Mouse (Mus musculus): ENCODE results near the gene Nhp2. TPM values are rescaled to one million over a fixed set of nuclear protein-coding genes. Genes with fewer than 3 reads are reported as not detected.

The Nhp2 gene
- total and polyA plus RNA-seq, 3 experiments, result 649 to 6,489 (median 739) TPM

DNA sequence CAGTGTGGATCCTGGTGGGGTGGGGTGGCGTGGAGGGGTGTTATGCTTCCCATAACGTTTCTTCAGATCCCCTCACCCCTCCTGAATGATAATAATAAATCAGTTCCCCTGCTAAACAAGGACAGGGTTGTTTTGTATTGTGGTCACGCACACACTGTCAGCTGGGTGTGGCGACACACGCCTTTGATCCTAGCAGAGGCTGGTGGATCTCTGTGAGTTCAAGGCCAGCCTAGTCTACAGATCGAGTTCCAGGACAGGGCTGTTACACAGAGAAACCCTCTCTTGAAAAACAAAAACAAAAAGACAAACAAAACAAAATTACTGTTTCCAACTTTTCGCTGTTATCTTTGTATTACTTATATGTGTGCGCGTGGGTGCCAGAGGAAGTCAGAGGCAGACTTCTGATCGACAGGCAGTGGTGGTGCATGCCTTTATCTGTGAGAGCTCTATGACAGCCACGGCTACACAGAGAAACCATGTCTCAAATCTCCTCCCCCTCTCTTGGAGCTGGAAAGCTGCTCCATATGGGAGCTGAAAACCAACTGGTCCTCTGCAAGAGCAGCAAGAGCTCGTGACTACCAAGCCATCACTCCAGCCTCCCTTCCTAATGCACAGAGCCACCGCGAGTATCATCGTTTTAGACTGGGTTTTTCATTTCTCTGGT is 10.2 kb downstream of the Nhp2 start (continued):
- TF ChIP-seq SIN3A (IDR thresholded peaks at IDR 0.05; ENCODE audit: low read length), result no peak
- TF ChIP-seq TAL1 (IDR thresholded peaks at IDR 0.05; ENCODE audit: low read length), result no peak
- TF ChIP-seq ZNF384 (IDR thresholded peaks at IDR 0.05; ENCODE audit: low read depth, low read length), result no peak
- no peak for TF ChIP-seq UBTF (IDR thresholded peaks at IDR 0.05; ENCODE audit: borderline replicate concordance, insufficient read depth, low read depth, low read length)
- no peak for TF ChIP-seq MYB (IDR thresholded peaks at IDR 0.05; ENCODE audit: low read depth, low read length)
- TF ChIP-seq NRF1 (IDR thresholded peaks at IDR 0.05; ENCODE audit: insufficient read depth, low read depth, low read length, poor library complexity, severe bottlenecking), result no peak
- TF ChIP-seq ZMIZ1 (IDR thresholded peaks at IDR 0.05; ENCODE audit: low read depth, low read length), result no peak
- TF ChIP-seq POLR2A (IDR thresholded peaks at IDR 0.05; ENCODE audit: control insufficient read depth in 1 of 2, insufficient read depth in 1 of 2, low read depth in 1 of 2, low read length in 2 of 2, poor library complexity in 1 of 2), result no peak
- TF ChIP-seq MAFK (IDR thresholded peaks at IDR 0.05; ENCODE audit: borderline replicate concordance, low read depth, low read length), result no peak
- no peak for TF ChIP-seq MYC (IDR thresholded peaks at IDR 0.05; ENCODE audit: low read depth, low read length)
- no peak for TF ChIP-seq RAD21 (IDR thresholded peaks at IDR 0.05; ENCODE audit: low read depth, low read length)
- TF ChIP-seq KAT2A (conservative IDR thresholded peaks at IDR 0.05; ENCODE audit: low read depth, low read length), result no peak
- TF ChIP-seq EP300 (IDR thresholded peaks at IDR 0.05; ENCODE audit: low read depth in 1 of 2, low read length in 2 of 2), result peak in 1 of 2 experiments; percentile 64; a peak in 3 of 4 replicates
- no peak for TF ChIP-seq RCOR1 (IDR thresholded peaks at IDR 0.05; ENCODE audit: low read depth, low read length)
- no peak for TF ChIP-seq NELFE (IDR thresholded peaks at IDR 0.05; ENCODE audit: low read depth, low read length)
- peak; percentile 87; the same call in 1 of the 2 replicates for TF ChIP-seq MXI1 (IDR thresholded peaks at IDR 0.05; ENCODE audit: low read depth, low read length)
- no peak for TF ChIP-seq ELF1 (IDR thresholded peaks at IDR 0.05; ENCODE audit: low read depth, low read length)
- no peak for TF ChIP-seq TCF12 (IDR thresholded peaks at IDR 0.05; ENCODE audit: low read depth, low read length)
- no peak for TF ChIP-seq CHD1 (IDR thresholded peaks at IDR 0.05; ENCODE audit: low read depth, low read length)
- TF ChIP-seq ETS1 (IDR thresholded peaks at IDR 0.05; ENCODE audit: low read depth, low read length), result 0 out of 2 replicates have a peak, but pooled peaks have one; percentile 34
- no peak for TF ChIP-seq HCFC1 (IDR thresholded peaks at IDR 0.05; ENCODE audit: low read depth, low read length)
- no peak for TF ChIP-seq CHD2 (IDR thresholded peaks at IDR 0.05; ENCODE audit: low read length)

GRCm38 (mm10) chr11:51632130-51632753 is 12.7 kb downstream of the Nhp2 start:
- Histone ChIP-seq H3K27ac (ENCODE audit: control insufficient read depth, low read depth, low read length) (no peak overlapping the region), H3K9me3 (replicated peaks; ENCODE audit: insufficient read depth, low read length) (no peaks in the 10 kb centered on the region), H3K79me2 (ENCODE audit: control insufficient read depth, insufficient read depth, low read length, poor library complexity) (peaks cover 36% of the 10 kb centered on the region), H3K9ac (ENCODE audit: control insufficient read depth, low read depth, low read length, poor library complexity, severe bottlenecking) (no peak overlapping the region), H3K36me3 (ENCODE audit: control insufficient read depth in 1 of 2, insufficient read depth in 2 of 2, low read length in 2 of 2) (peaks cover 4 to 45% of the 10 kb centered on the region in 2 experiments), H3K4me3 (ENCODE audit: control insufficient read depth in 1 of 2, insufficient read depth in 1 of 2, low read depth in 2 of 2, low read length in 2 of 2) (no peak overlapping the region), H3K27me3 (ENCODE audit: control insufficient read depth in 1 of 2, insufficient read depth in 2 of 2, low read length in 2 of 2) (no peaks in the 10 kb centered on the region), H3K4me1 (ENCODE audit: control insufficient read depth in 1 of 2, insufficient read depth in 2 of 2, low read length in 2 of 2) (peaks cover 12 to 50% of the 10 kb centered on the region in 2 experiments)
- no peak for DNase-seq (ENCODE audit: low read depth, low spot score)
- TF ChIP-seq RCOR1 (IDR thresholded peaks at IDR 0.05; ENCODE audit: low read depth, low read length) (no peak), EP300 (IDR thresholded peaks at IDR 0.05; ENCODE audit: low read depth in 1 of 2, low read length in 2 of 2) (peak in 1 of 2 experiments; percentile 30; a peak in 1 of 4 replicates)

Data from MEL (cell line).